Mouse (Mus musculus) limb, embryonic 15.5 days (tissue): ENCODE measurements around the gene Myom1. TPM values are rescaled to one million over a fixed set of nuclear protein-coding genes. Genes with fewer than 3 reads are reported as not detected.

Experiments used
- ATAC-seq: fragments of 200-750 bp; cut with Nextera tagmentation; 2 replicates; pipeline ENCODE4 v1.8.0; 2017; ENCODE audit warnings: low read depth, moderate TSS enrichment; ENCODE audit not compliant: insufficient number of reproducible peaks, low FRiP score, low TSS enrichment
- H3K27ac ChIP-seq: fragments of 300-500 bp; sonication (generic); 2 replicates; pipeline ENCODE4 v1.5.1; 2015; ENCODE audit warnings: moderate library complexity, mild to moderate bottlenecking, inconsistent platforms
- H3K27me3 ChIP-seq: fragments of 300-500 bp; sonication (generic); 2 replicates; pipeline ENCODE4 v1.6.1; 2015; ENCODE audit warnings: inconsistent platforms
- H3K36me3 ChIP-seq: fragments of 300-500 bp; sonication (generic); 2 replicates; pipeline ENCODE4 v1.6.1; 2015; ENCODE audit warnings: inconsistent platforms
- H3K4me1 ChIP-seq: fragments of 300-500 bp; sonication (generic); 2 replicates; pipeline ENCODE4 v1.6.1; 2015; ENCODE audit warnings: inconsistent platforms
- H3K4me2 ChIP-seq: fragments of 300-500 bp; sonication (generic); 2 replicates; pipeline ENCODE4 v1.6.1; 2015; ENCODE audit warnings: mild to moderate bottlenecking, inconsistent platforms
- H3K4me3 ChIP-seq: fragments of 300-500 bp; sonication (generic); 2 replicates; pipeline ENCODE4 v1.5.1; 2015; ENCODE audit warnings: mild to moderate bottlenecking, inconsistent platforms
- H3K9ac ChIP-seq: fragments of 300-500 bp; sonication (generic); 2 replicates; pipeline ENCODE4 v1.6.1; 2015; ENCODE audit warnings: inconsistent platforms
- H3K9me3 ChIP-seq: fragments of 300-500 bp; sonication (generic); 2 replicates; pipeline ENCODE4 v1.6.1; 2016; ENCODE audit warnings: inconsistent platforms
- WGBS: fragments of 180-500 bp; shearing (Covaris S2); methylation state at CpG from one replicate; pipeline ENCODE4 v1.1.7; 2015; 5-methylcytosine and 5-hydroxymethylcytosine counted together
- polyA plus RNA-seq: library from polyadenylated mRNA; unstranded; fragments of >200 nt; fragmentation: Nextera tagmentation; extraction: Ambion mirVana; gene quantifications from 2 replicates; pipeline ENCODE4 v1.2.1, GENCODE M21; 2015

The Myom1 gene
- polyA plus RNA-seq, 1 experiment from 2014 or later: 18.3 TPM

DNA sequence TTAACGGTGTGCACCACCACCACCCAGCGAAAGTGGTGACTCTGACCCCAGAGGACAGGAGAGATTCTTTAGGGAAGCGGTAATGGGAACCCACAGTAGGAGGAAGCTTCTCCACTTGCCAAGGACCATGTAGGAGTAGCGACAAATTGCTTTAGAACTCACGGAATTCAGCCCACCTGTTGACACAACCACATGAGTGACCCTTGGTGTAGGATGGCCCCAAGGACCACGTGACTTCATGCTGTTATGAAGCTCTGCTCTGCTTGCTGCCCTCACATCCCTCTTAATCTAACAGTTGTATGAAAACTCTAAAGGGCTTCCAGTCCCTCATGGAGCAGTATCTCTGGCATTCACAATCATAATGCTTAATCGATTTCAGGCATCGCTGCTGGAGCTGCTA, 46.9 kb downstream of the Myom1 start:
- H3K4me3 ChIP-seq: no peak overlapping the region
- H3K36me3 ChIP-seq: no peaks in the 10 kb centered on the region
- no peaks in the 10 kb centered on the region for H3K4me1 ChIP-seq
- H3K27ac ChIP-seq: no peak overlapping the region
- H3K27me3 ChIP-seq: no peaks in the 10 kb centered on the region
- H3K9me3 ChIP-seq: no peaks in the 10 kb centered on the region
- H3K4me2 ChIP-seq: no peak overlapping the region
- no peak for ATAC-seq
- 85% methylated on average over 8 of the region's 8 CpGs for WGBS
- H3K9ac ChIP-seq: no peak overlapping the region

- Histone ChIP-seq H3K4me1 (no peaks in the 10 kb centered on the region), H3K9me3 (no peaks in the 10 kb centered on the region), H3K4me2 (no peak overlapping the region), H3K27me3 (no peaks in the 10 kb centered on the region), H3K27ac (no peak overlapping the region), H3K36me3 (no peaks in the 10 kb centered on the region), H3K9ac (no peak overlapping the region), H3K4me3 (no peak overlapping the region)
- 88% methylated on average over 6 of the region's 6 CpGs for WGBS
- ATAC-seq: no peak
Observed at GRCm38 (mm10) chr17:71053134-71053708, 50.8 kb downstream of the Myom1 start.

DNA sequence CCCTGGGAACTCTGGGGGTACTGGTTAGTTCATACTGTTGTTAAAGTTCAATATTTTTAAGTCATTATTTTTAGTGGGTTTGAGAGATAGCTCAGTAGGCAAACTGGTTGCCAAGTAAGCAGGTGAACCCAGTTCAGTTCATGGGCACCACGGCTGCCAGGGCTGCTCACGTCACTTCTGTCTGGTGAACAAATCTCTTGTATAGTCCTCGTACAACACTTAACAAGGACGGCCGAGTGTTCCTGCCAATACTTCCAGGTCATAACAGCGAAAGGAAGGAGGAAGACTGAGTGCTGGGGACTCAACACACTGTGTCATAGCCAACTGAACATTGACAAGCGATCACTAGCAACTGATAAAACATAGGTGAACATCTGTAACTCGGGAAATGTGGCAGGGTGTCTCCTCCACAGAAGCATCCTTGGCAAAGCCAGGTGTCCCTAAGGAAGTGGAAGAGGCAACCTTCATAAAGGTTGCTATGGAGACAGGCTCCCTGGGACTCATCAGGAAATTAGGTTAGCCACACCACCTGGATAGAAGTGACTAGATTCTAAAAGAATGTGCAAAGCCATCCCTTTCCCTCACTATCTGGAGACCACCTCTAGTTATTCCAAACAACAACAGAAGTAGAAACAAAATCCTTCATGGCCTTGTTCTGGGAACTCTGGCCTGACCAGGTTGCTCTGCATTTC, 52.9 kb downstream of the Myom1 start:
- no peaks in the 10 kb centered on the region for H3K4me1 ChIP-seq
- H3K4me3 ChIP-seq: no peak overlapping the region

GRCm38 (mm10) chr17:71056405-71056804, 54.0 kb downstream of the Myom1 start:
- H3K36me3 ChIP-seq: no peaks in the 10 kb centered on the region
- no peaks in the 10 kb centered on the region for H3K4me1 ChIP-seq
- H3K9me3 ChIP-seq: no peaks in the 10 kb centered on the region
- no peak overlapping the region for H3K4me2 ChIP-seq
- H3K27me3 ChIP-seq: no peaks in the 10 kb centered on the region
- H3K9ac ChIP-seq: no peak overlapping the region
- 60% methylated on average over 7 of the region's 7 CpGs for WGBS
- ATAC-seq: no peak
- H3K4me3 ChIP-seq: no peak overlapping the region
- no peak overlapping the region for H3K27ac ChIP-seq

More for the DNA sequence above, 52.9 kb downstream of the Myom1 start:
- Histone ChIP-seq H3K27ac (no peak overlapping the region), H3K9me3 (no peaks in the 10 kb centered on the region), H3K36me3 (no peaks in the 10 kb centered on the region), H3K27me3 (no peaks in the 10 kb centered on the region), H3K4me2 (no peak overlapping the region), H3K9ac (no peak overlapping the region)
- ATAC-seq: no peak
- WGBS: 80% methylated on average over 8 of the region's 8 CpGs

- no peak overlapping the region for H3K27ac ChIP-seq
- H3K9me3 ChIP-seq: no peaks in the 10 kb centered on the region
- no peaks in the 10 kb centered on the region for H3K36me3 ChIP-seq
- 67% methylated on average over 3 of the region's 3 CpGs for WGBS
- no peaks in the 10 kb centered on the region for H3K4me1 ChIP-seq
- H3K27me3 ChIP-seq: no peaks in the 10 kb centered on the region
- H3K4me3 ChIP-seq: no peak overlapping the region
- H3K9ac ChIP-seq: no peak overlapping the region
- no peak overlapping the region for H3K4me2 ChIP-seq
- no peak for ATAC-seq
Observed at GRCm38 (mm10) chr17:71057758-71058157, 55.3 kb downstream of the Myom1 start.

- Histone ChIP-seq H3K36me3 (no peaks in the 10 kb centered on the region), H3K27ac (no peak overlapping the region), H3K4me1 (no peaks in the 10 kb centered on the region), H3K9me3 (no peaks in the 10 kb centered on the region), H3K4me2 (no peak overlapping the region), H3K27me3 (no peaks in the 10 kb centered on the region), H3K4me3 (no peak overlapping the region), H3K9ac (no peak overlapping the region)
- 68% methylated on average over 3 of the region's 3 CpGs for WGBS
- no peak for ATAC-seq
Observed at GRCm38 (mm10) chr17:71059213-71059612, 56.8 kb downstream of the Myom1 start.

GRCm38 (mm10) chr17:71062049-71062560, 59.7 kb downstream of the Myom1 start:
- Histone ChIP-seq H3K27ac (no peak overlapping the region), H3K27me3 (no peaks in the 10 kb centered on the region), H3K36me3 (no peaks in the 10 kb centered on the region), H3K9ac (no peak overlapping the region), H3K4me2 (no peak overlapping the region), H3K4me1 (no peaks in the 10 kb centered on the region), H3K4me3 (no peak overlapping the region), H3K9me3 (no peaks in the 10 kb centered on the region)
- 72% methylated on average over 5 of the region's 5 CpGs for WGBS
- no peak for ATAC-seq

DNA sequence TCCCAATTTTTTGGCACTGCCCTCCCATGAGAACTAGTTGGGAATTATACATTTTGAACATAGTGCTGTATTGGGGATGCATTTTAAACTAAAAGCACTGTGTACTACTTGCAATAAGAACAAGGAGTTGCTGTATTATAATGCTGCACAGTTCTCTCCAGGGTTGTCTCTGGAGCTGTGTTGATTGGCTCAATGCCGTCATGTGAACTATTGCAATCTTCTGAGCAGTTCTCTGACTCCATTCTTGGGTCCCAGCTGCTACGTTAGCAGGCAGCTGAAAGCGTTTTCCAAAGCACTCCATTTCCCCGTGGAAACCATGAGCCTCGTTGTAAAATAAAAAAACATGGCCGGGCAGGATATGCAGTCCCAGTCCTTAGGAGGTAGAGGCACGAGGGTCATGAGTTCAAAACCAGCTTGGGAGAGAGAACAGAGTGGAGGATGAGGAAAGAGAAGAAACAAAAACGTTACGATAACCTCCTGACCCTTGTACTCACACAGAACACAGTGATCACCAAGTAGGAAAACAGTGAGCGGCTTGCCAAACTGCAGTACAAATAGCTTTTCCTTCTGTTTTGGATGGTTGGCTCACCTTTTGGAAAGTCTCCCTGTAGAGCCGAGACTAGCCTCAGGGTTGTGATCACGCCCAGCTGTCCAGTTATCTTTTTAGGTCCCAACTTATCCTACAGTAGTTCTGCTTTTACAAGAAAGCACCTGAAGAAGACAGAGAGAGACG, 60.6 kb downstream of the Myom1 start:
- Histone ChIP-seq H3K36me3 (no peaks in the 10 kb centered on the region), H3K27ac (no peak overlapping the region), H3K9me3 (no peaks in the 10 kb centered on the region), H3K4me3 (no peak overlapping the region), H3K4me1 (no peaks in the 10 kb centered on the region), H3K9ac (no peak overlapping the region), H3K27me3 (no peaks in the 10 kb centered on the region), H3K4me2 (no peak overlapping the region)
- ATAC-seq: no peak; the same call in 1 of the 2 replicates
- WGBS: 55% methylated on average over 13 of the region's 13 CpGs

GRCm38 (mm10) chr17:71064463-71065014, 62.1 kb downstream of the Myom1 start:
- no peaks in the 10 kb centered on the region for H3K9me3 ChIP-seq
- 61% methylated on average over 7 of the region's 7 CpGs for WGBS
- no peak for ATAC-seq

DNA sequence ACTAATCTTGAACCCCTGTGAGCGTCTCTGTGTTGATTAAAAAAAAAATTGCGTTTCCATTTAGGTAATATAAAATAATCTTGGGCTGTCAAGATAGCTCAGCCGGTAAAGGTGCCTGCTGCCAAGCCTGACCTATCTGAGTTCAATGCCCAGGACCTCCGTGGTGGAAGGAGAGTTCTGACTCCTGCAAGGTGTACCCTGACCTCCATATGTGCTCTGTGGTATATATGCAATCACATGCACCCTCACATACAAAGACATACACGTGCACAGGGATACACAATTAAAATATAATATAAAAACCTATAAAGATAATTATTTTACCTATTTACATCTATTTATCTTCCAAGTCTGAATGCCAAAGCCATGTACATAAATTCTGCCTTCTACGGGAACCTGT, 62.7 kb downstream of the Myom1 start:
- ATAC-seq: no peak
- WGBS: 73% methylated on average over 6 of the region's 6 CpGs

More at GRCm38 (mm10) chr17:71064463-71065014, 62.1 kb downstream of the Myom1 start:
- H3K9ac ChIP-seq: no peak overlapping the region
- H3K4me2 ChIP-seq: no peak overlapping the region
- H3K4me1 ChIP-seq: no peaks in the 10 kb centered on the region
- H3K27me3 ChIP-seq: no peaks in the 10 kb centered on the region
- no peak overlapping the region for H3K4me3 ChIP-seq
- no peak overlapping the region for H3K27ac ChIP-seq
- H3K36me3 ChIP-seq: no peaks in the 10 kb centered on the region

DNA sequence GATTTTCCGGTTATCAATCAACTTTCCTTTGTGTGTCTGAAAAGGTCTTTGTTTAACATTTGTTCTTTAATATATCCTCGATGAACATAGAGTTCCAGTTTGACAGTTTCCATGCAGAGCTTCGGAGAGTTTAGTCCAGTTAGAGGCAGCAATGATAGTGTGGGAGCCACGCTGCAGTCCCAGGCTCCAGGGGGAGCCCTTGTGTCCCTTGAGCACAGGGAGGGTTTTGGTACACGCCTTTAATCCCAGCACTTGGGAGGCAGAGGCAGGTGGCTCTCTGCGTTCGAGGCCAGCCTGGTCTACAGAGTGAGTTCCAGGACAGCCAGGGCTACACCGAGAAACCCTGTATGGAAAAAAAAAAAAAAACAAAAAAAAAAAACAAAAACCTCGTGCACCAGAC, 66.7 kb downstream of the Myom1 start:
- 85% methylated on average over 9 of the region's 9 CpGs for WGBS
- no peaks in the 10 kb centered on the region for H3K9me3 ChIP-seq
- H3K4me1 ChIP-seq: no peaks in the 10 kb centered on the region
- no peaks in the 10 kb centered on the region for H3K36me3 ChIP-seq
- H3K4me2 ChIP-seq: no peak overlapping the region
- no peak overlapping the region for H3K4me3 ChIP-seq
- H3K27ac ChIP-seq: no peak overlapping the region
- no peak overlapping the region for H3K9ac ChIP-seq
- no peak for ATAC-seq
- no peaks in the 10 kb centered on the region for H3K27me3 ChIP-seq

More for the DNA sequence above, 62.7 kb downstream of the Myom1 start:
- Histone ChIP-seq H3K4me1 (no peaks in the 10 kb centered on the region), H3K9me3 (no peaks in the 10 kb centered on the region), H3K27ac (no peak overlapping the region), H3K9ac (no peak overlapping the region), H3K4me3 (no peak overlapping the region), H3K27me3 (no peaks in the 10 kb centered on the region), H3K4me2 (no peak overlapping the region), H3K36me3 (no peaks in the 10 kb centered on the region)

DNA sequence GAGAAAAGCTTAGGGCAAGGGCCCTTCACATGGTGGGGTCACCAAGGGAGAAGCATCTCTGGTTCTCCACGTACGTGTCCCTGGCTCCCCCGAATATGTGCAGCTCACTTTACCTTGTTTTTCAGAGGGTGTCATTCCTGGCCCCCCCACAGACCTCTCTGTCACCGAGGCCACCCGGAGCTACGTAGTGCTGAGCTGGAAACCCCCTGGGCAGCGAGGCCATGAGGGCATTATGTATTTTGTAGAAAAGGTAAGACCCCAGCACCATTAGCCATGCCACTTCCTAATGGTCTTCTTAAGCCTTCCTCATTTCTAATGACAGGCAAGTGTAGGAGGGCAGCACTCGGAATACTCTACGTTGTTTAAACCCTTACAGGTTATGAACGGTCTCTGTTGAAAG, 69.5 kb downstream of the Myom1 start:
- no peak overlapping the region for H3K27ac ChIP-seq
- no peaks in the 10 kb centered on the region for H3K36me3 ChIP-seq
- no peaks in the 10 kb centered on the region for H3K4me1 ChIP-seq
- H3K9ac ChIP-seq: no peak overlapping the region
- no peak overlapping the region for H3K4me3 ChIP-seq
- no peak for ATAC-seq
- no peaks in the 10 kb centered on the region for H3K27me3 ChIP-seq
- no peak overlapping the region for H3K4me2 ChIP-seq
- H3K9me3 ChIP-seq: no peaks in the 10 kb centered on the region
- 92% methylated on average over 10 of the region's 10 CpGs for WGBS
